Mouse (Mus musculus) v-Abl transformed pro-B cells (cell line): ENCODE results near the gene Gm8453.
"Not testable (repeated sequence)": the region's sequence is repeated elsewhere in the genome, so short reads cannot be mapped to it uniquely, and the experiment has no call there.

ENCODE experiments used
- in situ Hi-C, 2 experiments: fragments of 400-800 bp; cut with MboI; formaldehyde crosslinking; loops; one replicate each; pipeline ENCODE4 v1.15.1; 2025; ENCODE audit not compliant: unreplicated experiment in 2 of 2

The Gm8453 gene

DNA sequence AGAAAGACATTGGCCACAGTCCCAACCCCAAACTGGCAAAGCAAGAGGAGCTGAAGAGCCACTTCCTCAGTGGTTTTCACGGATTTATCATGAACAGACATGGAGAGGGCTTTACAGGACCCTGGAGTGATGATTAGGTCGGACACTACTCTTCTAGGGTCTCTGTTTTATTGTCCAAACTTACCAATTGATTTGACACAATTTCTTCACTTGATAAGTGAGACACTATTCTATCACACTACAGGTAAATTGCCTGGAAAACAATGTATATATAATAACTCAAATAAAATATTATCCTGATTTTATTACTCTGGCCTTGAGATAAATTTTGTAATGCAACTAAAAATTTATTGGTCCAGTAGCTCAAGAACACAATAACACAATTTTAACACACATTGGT lies at the start of gene Gm8453:
Gene Gm8453 (minus strand): TSS at position 101 of the 400 bp plus-strand sequence.
- in situ Hi-C loops = not testable (repeated sequence)

DNA sequence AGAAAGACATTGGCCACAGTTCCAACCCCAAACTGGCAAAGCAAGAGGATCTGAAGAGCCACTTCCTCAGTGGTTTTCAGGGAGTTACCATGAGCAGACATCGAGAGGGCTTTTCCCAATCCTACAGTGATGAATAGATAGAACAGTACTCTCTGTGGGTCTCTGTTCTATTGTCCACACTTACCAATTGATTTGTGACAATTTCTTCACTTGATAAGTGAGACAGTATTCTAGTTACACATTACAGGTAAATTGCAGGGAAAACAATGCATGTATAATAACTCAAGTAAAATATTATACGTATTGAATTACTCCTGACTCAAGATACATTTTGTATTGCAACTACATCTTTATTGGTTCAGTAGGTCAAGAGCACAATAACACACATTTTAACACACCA lies 28.1 kb downstream of the Gm8453 start, which contains the start of gene Gm8653:
Gene Gm8653 (minus strand): TSS at position 101 of the 400 bp plus-strand sequence.
- in situ Hi-C loops = not testable (repeated sequence)

DNA sequence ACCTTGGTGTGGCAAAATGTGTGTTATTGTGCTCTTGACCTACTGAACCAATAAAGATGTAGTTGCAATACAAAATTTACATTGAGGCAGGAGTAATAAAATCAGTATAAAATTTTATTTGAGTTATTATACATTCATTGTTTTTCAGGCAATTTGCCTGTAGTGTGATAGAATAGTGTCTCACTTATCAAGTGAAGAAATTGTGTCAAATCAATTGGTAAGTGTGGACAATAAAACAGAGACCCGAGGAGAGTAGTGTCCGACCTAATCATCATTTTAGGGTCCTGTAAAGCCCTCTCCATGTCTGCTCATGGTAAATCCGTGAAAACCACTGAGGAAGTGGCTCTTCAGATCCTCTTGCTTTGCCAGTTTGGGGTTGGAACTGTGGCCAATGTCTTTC lies 40.2 kb downstream of the Gm8453 start, which contains the start of gene Vmn1r143:
Gene Vmn1r143 (plus strand): TSS at position 301 of the 400 bp plus-strand sequence.
- in situ Hi-C loops = not testable (repeated sequence)
